Mouse (Mus musculus): ENCODE measurements at regions not wholly inside any gene's neighbourhood (a gene's known extent, or its start where the extent isn't known, plus 50 kb on each side); places are given as distances from the start of the nearest gene placed in this dataset.

DNA sequence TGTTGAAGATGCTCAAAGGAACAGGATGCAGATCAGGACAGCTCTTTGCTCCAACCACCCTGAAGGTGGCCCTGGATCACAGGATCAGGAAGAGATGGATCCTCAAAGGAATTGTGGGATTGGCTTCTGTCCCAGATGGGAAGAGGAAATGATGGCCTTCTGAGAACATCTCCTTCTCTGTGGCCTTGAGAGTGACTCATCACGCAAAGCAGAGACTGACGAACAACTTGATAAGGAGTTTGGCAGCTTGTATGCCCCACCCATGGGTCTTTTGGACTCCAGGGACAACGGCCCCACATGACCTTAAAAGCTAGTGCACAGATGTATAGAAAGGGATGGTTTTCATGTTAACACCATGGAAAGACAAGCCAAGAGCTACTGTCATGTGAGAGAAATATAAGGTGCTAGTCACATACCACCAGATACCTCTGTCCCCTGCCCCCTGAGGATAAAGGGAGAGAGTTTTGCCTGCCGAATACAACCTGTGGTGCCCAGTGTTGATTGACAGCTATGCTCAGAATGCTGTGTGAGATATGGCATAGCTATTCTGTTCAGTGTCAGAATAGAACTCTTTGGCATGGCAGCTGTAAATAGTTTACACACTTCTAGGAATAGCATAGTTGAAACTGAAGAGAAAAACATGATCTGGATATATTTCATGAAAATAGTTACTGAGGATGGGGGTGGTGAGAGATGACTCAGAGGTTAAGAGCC lies 109.2 kb upstream of the S1pr3 start:
- DNase-seq, result peak; percentile 45 to 64

GRCm38 (mm10) chr13:51301476-51301875 lies 107.0 kb upstream of the S1pr3 start:
- DNase-seq, result peak in 1 of 2 experiments; percentile 23

DNA sequence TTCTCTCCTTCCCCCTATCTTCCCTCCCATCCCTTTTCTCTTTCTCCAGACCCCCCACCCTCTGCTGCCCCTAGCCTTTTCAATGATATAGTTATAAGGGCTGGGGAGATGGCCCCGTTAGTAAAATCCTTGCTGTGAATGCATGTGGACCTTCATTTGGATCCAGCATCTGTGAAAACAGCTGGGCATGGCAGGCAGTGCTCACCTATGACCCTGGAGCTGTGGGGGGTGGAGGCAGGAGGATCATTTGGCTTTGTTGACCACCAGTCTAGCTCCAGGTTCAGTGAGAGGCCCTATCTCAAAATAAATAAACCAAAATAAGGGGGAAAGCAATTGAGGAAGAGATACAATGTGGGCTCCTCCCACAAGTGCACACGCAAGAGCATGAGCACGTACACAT lies 105.3 kb upstream of the S1pr3 start:
- peak in 1 of 2 experiments; percentile 11 for DNase-seq

DNA sequence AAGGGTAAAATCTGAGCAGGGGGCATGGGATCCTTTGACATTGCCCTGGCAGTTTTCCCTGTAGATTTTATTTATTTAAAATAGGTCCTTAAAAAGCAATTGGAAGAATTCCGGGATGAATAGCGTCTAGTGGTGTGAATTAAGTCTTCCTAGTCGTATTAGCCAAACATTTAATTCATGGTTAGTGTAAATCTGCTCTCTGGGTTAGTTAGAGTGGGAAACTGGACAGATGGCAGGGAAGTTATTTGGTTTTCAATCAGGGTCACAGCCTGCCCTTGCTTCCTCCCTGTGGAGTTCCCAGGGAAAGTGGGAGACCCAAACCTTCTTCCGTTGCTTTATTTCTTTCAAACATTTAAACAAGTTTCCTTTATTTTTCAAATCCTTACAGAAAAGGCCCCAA lies 103.8 kb upstream of the S1pr3 start:
- DNase-seq, result peak in 1 of 2 experiments; percentile 13

DNA sequence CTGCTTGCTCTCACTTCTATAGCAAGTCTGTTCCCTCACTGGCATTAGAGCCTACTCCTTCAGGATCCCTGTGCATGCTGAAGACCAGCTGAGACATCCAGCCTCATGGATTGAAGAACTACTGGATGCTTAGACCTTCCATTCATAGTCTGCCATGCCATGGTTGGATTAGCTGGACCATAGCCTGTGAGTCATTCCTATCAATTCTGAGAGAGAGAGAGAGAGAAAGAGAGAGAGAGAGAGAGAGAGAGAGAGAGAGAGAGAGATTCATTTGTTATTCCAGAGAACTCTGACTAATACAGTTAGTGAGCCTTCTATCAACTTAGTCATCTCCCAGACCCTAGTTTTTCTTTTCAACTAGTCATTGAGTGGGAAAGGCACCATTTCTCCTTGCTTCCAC lies 99.0 kb upstream of the S1pr3 start:
- no peak for DNase-seq

DNA sequence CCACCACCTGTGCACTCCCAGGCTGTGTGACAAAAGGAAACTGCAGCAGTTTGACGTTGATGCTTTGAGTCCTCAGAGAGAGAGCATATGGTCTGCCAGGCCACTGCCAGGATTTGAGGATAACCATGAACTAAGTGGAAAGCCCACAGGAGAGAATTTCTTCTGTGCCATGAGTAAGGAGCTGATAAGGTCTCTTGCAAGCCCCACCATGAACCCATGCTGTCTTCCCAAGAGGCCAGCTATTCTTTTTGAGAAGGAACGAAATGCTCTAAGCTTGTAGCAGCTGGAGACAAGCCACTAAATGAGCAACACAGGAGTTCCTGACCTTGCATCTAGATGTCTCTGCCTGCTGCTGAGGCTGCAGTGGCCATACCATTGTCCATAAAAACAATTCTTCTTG lies 98.4 kb upstream of the S1pr3 start:
- no peak for DNase-seq

GRCm38 (mm10) chr13:51311679-51312255 lies 96.7 kb upstream of the S1pr3 start:
- DNase-seq, result peak; percentile 42 to 62

DNA sequence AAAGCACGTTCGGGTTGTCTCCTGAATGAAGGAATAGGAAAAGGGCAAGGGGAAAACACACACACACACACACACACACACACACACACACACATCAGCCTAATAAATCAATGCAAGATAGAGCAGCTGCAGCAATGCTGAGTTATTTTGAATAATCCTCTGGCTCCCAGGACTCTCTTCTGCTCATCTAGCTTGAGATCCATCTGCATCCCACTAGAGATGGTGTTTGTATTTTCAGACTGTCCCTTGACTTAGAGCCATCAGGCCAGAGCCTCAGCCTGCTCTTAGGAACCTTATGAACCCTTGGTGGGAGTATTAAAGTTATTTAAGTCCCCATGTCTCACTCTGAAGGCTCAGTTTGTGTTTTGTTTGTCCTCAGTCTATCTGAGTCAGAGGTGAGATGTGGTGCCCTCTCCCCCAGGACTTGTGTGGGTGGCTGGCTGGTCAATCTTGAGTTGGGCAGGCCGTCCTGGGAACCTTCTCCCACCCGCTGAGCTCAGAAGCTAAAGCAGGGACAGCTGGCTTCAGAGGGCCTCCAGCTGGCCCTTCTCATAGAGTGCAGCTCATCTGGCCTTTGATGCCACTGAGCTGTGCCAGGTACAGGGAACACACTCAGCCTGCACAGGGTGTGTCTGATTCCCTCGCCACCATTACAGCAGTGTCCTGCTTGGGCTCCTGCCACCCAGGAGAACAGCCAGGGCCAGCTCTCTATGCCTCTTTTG lies 95.1 kb upstream of the S1pr3 start:
- peak; percentile 28 to 65 for DNase-seq

DNA sequence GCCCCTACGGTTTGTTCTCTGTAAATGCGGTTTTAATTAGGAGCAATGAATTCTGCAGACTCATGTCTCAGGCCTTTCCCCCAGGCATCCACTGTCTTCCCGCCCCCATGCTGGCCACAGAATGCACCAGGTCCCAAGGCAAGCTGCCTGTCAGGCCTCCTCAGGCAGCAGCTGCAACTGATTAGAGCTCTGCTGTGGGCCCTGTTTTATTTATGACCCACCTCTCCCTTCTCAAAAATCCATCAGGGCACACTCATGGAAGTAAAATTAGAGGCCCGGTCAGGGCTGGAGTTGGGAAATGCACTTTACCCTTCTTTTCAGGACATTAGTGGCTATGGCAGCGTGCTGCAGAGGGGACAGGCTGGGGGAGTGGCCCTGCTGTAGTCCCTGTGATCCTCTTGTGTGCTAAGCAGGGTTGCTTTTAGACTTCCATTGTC lies 93.9 kb upstream of the S1pr3 start:
- peak; percentile 53 to 76 for DNase-seq

DNA sequence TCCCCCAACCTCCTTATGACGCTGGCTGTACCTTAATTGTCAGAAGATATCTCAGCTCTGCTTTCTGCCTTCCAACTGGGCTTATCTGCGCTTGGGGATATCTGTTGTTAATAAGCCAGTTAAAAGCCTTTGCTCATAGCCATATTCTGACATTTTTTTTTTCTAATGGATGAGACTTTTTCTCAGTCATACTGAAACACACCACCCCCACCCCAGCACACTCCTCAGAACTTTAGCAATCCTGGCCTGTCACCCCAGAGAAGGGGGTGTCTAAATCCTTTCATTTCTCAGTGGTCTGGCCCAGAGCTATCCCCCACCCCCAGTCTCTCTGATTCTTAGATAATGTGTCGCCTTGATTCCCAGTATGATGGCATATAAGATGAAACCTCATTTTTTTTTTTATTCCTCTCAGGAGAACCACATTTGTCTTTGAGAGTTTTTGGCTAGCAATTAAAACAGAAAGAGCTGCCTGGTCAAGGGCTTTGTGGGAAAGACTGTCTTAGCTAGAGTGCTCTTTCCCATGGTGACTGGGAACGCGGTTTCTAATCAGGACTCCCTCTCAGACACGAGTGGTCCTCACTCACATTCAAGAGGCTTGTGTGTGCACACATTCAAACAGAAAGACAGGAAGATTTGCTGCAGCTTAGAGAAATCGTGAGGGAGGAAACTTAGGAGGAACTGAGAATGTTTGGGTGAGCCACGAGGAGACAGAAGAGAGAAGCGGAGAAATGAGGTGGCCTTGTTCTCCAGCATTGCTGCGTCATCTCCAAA lies 93.2 kb upstream of the S1pr3 start:
- no peak for DNase-seq

GRCm38 (mm10) chr13:51315779-51316041 lies 92.7 kb upstream of the S1pr3 start:
- no peak for DNase-seq

DNA sequence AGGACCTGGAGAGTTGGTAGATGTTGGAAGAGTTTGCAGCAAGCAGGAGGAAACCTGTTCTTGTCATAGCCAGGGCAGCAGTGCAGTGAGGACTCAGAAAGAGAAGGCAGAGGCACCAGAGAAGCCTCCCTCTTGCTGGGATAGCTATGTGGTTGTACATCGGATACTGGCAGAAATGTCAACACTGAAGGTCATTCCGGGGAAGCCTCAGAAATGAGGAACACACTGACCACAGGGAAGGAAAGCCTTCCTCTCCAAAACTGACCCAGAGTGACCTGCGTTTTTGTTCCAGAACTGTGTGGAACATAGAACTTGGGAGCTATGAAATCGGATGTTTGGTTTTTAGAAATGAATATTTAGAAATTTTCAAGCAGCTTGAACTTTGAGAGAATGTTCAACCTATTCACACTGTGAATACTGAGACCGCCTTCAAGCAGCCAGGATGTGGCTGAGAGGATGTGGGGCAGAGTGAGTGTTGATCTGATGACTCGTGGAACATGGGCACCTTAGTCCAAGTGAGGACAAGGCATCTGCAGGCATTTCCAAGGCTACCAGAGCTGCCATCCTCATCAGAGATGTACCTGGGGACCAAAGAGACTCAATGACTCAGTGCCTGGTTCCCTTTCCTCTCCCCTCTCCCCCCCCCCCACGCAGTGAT lies 85.3 kb upstream of the S1pr3 start:
- no peak for DNase-seq

GRCm38 (mm10) chr13:51324714-51325113 lies 83.7 kb upstream of the S1pr3 start:
- DNase-seq, result no peak

GRCm38 (mm10) chr13:51325298-51325697 lies 83.1 kb upstream of the S1pr3 start:
- no peak for DNase-seq

GRCm38 (mm10) chr13:51326128-51326527 lies 82.3 kb upstream of the S1pr3 start:
- no peak for DNase-seq

DNA sequence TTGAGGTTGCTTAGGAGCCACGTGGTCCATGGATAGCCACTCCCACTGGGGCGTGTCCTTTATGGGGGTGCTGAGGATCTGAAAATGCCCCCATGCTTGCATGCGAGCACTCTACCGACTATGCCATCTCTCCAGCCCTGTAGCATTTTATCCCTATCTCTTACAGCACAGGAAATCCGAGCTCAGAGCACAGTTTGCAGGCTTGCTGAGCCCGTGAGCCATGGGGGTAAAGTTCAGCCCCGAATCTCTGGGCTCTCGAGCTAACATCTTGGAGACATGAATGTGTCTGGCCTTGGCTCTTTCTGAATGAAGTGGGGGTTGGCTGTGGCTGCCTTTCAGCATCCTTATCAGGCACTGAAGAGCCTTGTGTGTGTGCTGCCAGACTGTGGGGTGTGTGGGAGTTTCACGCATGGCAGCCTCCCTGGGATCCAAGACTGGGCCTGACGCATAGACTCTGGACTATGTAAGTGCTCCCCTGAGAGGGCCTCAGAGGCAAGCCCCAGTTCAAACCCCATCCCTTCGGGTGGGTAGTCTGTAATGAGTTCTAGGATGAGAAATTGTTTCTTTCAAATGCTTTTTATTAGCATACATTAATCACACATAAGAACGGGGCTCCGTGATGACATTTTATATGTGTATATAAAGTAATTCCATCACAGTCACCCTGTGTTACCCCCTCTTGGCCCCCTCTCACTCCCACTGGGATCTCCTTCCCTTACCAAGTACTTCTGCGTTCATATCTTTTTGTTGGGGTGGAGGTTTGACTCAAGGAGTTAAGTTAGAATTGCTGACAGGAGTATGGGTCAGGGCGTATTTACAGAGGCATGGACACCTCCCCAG lies 80.1 kb upstream of the S1pr3 start:
- peak; percentile 13 to 49 for DNase-seq

DNA sequence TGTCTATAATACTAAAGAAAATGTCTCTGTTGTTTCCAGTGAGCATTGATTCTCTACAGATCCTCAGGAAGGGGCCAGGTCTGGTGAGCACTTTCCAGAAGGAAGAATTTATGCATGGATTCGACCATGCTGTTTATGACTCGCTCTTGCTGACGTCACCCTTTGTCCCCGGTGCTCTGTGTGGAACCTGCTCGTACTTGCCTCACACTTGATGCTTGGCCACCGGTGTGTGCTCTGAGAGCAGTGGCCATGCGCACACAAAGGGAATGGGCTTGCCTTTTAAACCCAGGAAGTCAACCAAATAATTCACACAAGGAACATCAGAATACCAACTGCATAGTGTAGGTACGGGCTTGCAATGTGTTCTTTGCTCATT lies 79.5 kb upstream of the S1pr3 start:
- no peak for DNase-seq

- no peak for DNase-seq
These were observed 78.7 kb upstream of the S1pr3 start for GRCm38 (mm10) chr13:51329717-51330116.

- DNase-seq, result no peak
These were observed 76.2 kb upstream of the S1pr3 start for GRCm38 (mm10) chr13:51332271-51332670.

DNA sequence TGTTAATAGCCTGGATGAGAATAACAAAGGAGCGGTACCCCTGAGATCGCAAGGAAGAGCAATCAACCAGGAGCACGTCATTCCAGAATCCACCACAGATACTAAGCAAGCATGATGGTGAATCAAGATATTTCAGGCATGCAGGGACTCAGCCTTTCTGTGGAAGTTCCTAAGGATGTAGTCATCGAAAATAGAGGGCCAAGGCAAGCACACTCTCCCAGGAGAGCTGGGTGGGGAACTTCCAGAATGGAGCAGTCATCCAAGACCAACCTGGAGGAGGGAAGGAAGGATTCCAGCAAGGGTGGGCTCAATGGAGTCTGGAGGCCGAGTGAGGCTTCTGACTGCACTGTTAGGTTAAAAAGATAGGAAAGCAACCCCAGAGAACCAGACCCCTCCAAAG lies 75.0 kb upstream of the S1pr3 start:
- no peak for DNase-seq

GRCm38 (mm10) chr13:51336726-51337125 lies 71.7 kb upstream of the S1pr3 start:
- no peak for DNase-seq

- no peak for DNase-seq
These were observed 70.5 kb upstream of the S1pr3 start for GRCm38 (mm10) chr13:51337931-51338330.

Data from kidney, postnatal 25 days (tissue).